Mouse (Mus musculus) kidney, adult 2 months (tissue): ENCODE results near the gene Akr1a1.

Source experiments
- CTCF ChIP-seq: fragments of 200-500 bp; conservative IDR thresholded peaks from 2 replicates; pipeline ENCODE4 v1.5.1; 2011; ENCODE audit warnings: low read depth, mild to moderate bottlenecking, control low read depth, low read length, moderate library complexity, mixed read lengths; ENCODE audit not compliant: insufficient read depth, insufficient read length
- POLR2A ChIP-seq: fragments of 200-500 bp; IDR thresholded peaks from one replicate; pipeline ENCODE4 v1.6.1; 2011; ENCODE audit warnings: low read depth, low read length, control low read depth

GRCm38 (mm10) chr4:116683957-116684356, 32.5 kb upstream of the Akr1a1 start:
- TF ChIP-seq CTCF (no peak), POLR2A (no peak)
